Mouse (Mus musculus): ENCODE results near the gene Gm38655.
A peak's percentile ranks its signal among the peaks of the same experiment; 100 is the strongest.

The Gm38655 gene

DNA sequence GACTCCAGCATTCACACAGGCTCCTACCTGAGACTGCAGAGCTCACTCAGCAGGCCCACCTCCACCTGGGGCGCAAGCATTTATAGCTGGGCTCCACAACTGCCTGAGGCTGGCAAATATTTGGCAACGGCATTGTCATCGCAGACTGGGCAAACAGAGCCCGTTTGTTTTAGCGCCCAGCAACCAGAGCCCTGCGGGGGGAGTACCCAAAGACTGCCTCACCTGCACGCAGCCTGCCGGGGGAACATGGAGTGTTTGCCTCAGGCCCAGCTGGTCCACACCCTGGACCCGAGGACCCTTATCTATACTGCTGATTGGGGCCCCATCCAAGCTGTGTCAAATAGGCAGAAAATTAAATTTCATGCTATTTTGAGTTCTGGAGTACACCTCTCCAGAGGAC is at the start of gene Gm38655:
Gm38655 (minus strand) TSS at position 61 of the 400 bp plus-strand sequence.
- DNase-seq (ENCODE audit: inconsistent age in 2 of 2, low spot score in 1 of 2) = no peak

GRCm38 (mm10) chr17:25224586-25225222 is 49.4 kb upstream of the Gm38655 start:
- DNase-seq (ENCODE audit: inconsistent age in 2 of 2, low spot score in 1 of 2) = no peak

DNA sequence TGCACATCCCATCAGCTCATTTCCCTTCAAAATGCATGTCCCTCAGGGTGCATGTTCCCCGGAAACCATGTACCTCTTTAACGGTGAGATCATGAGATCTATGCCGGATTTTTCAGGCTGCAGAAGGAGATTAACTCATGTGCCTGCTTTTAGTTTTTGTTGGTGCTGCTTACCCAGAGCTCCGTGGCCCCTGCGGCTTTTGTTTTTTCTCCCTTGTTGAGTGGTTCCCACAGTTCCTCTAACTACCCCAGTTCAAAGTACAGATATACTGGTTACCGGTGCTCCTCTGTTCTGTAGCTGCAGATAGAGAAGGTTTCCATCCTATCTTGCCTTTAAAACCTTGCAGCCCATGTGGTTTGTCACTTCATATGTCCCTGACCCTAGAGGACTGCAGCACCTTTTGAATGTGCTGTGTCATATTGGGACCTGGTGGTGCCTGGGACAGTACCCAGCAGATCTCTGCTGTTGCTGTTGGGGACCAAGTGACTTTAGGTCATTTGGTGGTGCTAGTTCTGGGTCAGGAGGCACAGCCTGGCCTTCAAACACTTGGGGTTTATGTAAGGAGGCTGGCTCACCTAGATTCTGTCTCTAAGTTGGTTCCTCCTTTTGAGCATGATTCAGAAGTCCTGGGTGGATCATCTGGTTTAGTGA is 47.8 kb upstream of the Gm38655 start:
- peak; percentile 38 to 75 for DNase-seq (ENCODE audit: inconsistent age in 2 of 2, low spot score in 1 of 2)

DNA sequence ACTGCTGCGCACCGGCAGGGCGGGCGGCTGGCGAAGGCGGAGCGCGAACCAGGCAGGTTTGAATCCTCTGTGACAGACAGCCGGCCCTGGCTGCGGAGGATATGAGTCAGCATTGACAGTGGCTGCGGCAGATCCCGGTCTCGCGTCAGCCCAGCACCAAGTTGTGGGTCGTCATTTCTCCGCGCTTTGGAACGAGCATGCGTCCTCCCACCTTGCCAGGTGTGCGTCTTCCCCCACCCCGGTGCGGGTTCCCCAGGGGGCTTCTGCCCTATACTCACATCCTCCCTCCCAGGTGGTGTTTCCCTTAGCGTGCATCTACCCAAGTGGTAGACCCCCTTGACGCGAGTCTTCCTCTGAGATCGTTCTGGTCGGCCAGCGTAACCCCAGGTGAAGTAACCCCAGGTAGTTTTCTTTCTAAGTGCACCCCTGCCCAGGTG is 47.3 kb upstream of the Gm38655 start:
- peak in 1 of 2 experiments; percentile 61 for DNase-seq (ENCODE audit: inconsistent age in 2 of 2, low spot score in 1 of 2)

GRCm38 (mm10) chr17:25221821-25222503 is 46.7 kb upstream of the Gm38655 start:
- DNase-seq (ENCODE audit: inconsistent age in 2 of 2, low spot score in 1 of 2) = peak; percentile 78 to 87

- no peak for DNase-seq (ENCODE audit: inconsistent age in 2 of 2, low spot score in 1 of 2)
Measured at GRCm38 (mm10) chr17:25220746-25221145, 45.5 kb upstream of the Gm38655 start.

- DNase-seq (ENCODE audit: inconsistent age in 2 of 2, low spot score in 1 of 2) = no peak
Measured at GRCm38 (mm10) chr17:25219492-25220295, 44.4 kb upstream of the Gm38655 start.

DNA sequence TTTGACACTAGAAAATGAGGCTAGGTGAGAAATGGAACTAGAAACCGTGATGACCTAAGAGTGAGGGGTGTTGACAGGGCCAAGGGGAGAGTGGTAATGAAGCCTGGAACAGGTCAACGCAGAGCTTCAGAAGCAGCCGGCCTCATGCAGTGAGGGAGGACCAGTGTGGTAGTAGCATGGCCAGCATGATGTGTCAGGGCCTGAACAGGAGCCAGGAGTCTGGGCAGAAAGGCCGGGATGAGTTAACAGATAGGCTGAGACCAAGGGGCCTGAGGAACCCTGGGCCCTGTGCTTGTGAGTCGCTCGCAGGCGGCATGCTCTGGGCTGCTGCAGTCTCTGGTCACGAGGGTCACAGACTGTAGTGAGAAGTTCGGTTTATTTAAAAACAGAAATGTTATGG is 43.7 kb upstream of the Gm38655 start:
- no peak for DNase-seq (ENCODE audit: inconsistent age in 2 of 2, low spot score in 1 of 2)

DNA sequence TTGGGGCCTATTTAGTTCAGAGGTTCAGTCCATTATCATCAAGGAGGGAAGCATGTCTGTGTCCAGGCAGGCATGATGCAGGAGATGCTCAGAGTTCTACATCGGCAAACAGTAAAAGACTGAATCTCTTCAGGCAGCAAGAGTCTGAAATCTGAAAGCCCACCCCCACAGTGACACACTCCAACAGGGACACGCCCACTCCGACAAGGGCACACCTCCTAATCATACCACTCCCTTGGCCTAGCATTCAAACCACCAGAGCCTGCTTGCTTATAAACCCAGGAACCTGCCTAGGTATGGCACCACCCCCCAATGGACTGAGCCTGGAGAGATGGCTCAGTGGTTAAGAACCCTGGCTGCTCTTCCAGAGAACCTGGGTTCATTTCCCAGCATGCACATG is 40.2 kb upstream of the Gm38655 start:
- no peak for DNase-seq (ENCODE audit: inconsistent age in 2 of 2, low spot score in 1 of 2)

- DNase-seq (ENCODE audit: inconsistent age in 2 of 2, low spot score in 1 of 2) = peak in 1 of 2 experiments; percentile 39
Measured at GRCm38 (mm10) chr17:25211705-25212104, 36.4 kb upstream of the Gm38655 start.

DNA sequence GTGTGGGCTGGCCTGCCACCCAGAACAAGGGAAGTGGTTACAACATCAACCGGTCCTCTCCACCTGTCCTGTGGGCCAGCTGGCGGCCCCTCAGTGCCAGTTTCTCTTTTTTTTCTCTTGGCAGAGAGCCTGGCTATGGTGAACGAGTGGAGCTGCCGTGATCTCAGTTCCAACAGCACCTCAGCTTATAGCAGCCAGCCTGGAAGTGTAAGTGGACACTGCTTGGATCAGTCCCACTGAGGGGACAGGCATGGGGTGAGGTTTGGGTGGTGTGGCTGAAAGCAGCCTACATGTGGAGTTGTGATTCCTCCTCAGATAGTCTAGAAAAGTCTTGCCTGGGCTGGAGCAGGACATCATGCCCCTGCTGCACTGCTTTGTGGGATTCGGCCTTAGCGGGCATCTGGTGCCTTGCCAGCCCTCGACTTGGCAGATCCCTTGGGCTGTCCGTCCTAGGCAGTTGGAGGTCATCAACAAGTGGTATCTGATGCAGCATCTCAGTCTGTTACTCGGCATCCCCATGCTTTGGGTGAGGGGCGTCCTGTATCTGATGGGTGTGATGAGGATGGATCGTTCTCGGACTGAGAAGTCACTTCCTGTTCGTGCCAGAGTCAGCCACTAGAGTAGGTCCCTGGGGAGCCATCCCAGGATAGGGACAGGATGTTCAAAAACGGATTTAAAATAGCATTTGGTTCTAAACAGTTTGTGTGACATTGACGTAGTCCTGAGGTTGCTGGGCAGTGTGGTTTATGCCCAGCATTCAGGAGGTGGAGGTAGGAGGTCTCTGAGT is 35.6 kb upstream of the Gm38655 start:
- DNase-seq (ENCODE audit: inconsistent age in 2 of 2, low spot score in 1 of 2) = peak; percentile 26 to 55

- DNase-seq (ENCODE audit: inconsistent age in 2 of 2, low spot score in 1 of 2) = no peak
Measured at GRCm38 (mm10) chr17:25210006-25210405, 34.7 kb upstream of the Gm38655 start.

DNA sequence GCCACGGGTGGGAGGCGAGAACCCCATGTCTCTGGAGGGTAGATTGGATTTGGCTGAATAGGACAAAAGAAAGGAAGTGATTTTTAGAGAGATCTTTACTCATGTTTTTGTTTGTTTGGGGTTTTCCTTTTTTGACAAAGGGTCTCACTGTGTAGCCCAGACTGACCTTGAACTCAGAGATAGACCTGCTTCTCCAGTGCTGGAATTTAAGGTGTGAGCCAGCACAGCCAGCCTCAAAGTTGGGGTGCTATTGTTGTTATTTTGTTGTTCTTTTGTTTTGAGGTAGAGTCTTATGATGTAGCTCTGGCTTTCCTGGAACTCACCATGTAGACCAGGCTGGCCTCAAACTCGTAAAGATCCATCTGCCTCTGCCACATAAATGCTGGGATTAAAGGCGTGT is 27.1 kb upstream of the Gm38655 start:
- DNase-seq (ENCODE audit: inconsistent age in 2 of 2, low spot score in 1 of 2) = no peak

DNA sequence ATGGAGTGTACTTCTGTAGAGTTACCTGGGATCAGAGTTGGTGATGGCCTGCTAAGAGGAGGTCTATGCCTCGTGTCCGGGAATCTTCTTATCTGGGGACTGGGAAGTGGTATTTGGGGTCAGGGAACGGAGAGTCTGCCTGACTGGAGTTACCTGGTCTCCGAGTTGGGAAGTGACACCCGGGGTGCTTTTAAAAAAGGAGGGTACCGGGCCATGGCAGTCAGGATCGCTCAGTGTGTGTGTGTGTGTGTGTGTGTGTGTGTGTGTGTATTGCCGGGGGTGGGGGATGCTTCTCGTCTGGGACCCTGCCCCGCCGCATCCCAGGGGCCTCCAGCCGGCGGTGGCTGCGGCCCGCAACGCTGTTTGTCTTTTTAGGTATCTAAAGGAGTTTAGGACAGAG is 13.8 kb upstream of the Gm38655 start:
- DNase-seq (ENCODE audit: inconsistent age in 2 of 2, low spot score in 1 of 2) = no peak

- peak; percentile 86 to 94 for DNase-seq (ENCODE audit: inconsistent age in 2 of 2, low spot score in 1 of 2)
Measured at GRCm38 (mm10) chr17:25188150-25189031, 13.1 kb upstream of the Gm38655 start, which contains the start of gene Unkl. TSS of gene Unkl (plus strand) at chr17:25188397.

- no peak for DNase-seq (ENCODE audit: inconsistent age in 2 of 2, low spot score in 1 of 2)
Measured at GRCm38 (mm10) chr17:25187784-25188149, 12.5 kb upstream of the Gm38655 start.

GRCm38 (mm10) chr17:25184961-25185360 is 9.7 kb upstream of the Gm38655 start:
- DNase-seq (ENCODE audit: inconsistent age in 2 of 2, low spot score in 1 of 2) = no peak

DNA sequence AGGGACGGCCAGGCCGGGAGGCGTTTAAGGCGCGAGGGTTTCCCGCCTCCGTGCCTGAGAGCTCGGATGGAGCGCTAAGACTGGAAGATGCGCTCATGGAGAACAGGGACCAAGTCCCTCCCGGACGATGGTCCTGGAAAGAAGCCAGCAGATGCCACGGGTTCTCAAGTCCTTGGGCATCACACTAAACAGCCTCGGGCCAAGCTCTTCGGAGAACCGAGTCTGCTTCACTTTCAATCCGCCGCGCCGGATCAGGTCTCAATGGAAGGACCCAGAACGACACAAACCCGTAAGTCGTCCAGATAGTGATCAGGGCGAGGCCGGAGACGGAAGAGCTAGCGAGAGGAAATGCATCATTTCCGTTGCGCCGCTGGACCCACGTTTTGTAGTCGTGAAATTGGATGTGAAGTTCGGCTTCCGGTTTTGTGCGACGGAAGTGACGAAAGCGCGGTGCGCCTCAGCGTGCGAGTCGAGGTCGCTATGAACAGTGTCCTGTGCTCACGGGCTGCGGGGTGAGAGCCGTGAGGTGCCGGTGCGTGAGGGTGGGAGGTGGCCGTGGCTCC is 8.9 kb upstream of the Gm38655 start, which contains the start of gene BC003965:
BC003965 (plus strand) TSS at position 426 of the 563 bp plus-strand sequence.
- peak; percentile 97 to 99 for DNase-seq (ENCODE audit: inconsistent age in 2 of 2, low spot score in 1 of 2)

DNA sequence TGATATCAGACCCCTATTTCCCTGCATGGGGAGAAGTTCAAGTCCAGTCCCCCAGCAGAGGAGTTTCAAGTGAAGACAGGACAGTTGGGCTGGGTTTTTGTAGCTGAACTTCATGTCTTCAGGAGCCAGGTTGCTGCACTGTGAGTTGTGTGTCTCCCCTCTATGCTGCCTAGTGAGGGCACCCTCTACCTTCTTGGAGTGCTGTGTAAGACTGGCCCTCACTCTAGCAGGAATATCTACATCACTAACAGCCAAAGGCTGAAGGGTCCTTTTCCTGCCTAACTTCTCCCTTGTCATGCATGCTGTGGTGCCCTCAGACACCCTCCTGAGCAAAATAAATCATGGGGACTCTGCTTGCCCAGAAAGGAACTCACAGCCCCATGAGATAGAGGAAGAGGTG is 8.0 kb upstream of the Gm38655 start:
- no peak for DNase-seq (ENCODE audit: inconsistent age in 2 of 2, low spot score in 1 of 2)
